Mouse (Mus musculus): ENCODE measurements around the gene Foxn1. TPM values are rescaled to one million over a fixed set of nuclear protein-coding genes. Genes with fewer than 3 reads are reported as not detected.

Foxn1 gene
- polyA plus RNA-seq, 1 experiment from 2014 or later, result not detected

DNA sequence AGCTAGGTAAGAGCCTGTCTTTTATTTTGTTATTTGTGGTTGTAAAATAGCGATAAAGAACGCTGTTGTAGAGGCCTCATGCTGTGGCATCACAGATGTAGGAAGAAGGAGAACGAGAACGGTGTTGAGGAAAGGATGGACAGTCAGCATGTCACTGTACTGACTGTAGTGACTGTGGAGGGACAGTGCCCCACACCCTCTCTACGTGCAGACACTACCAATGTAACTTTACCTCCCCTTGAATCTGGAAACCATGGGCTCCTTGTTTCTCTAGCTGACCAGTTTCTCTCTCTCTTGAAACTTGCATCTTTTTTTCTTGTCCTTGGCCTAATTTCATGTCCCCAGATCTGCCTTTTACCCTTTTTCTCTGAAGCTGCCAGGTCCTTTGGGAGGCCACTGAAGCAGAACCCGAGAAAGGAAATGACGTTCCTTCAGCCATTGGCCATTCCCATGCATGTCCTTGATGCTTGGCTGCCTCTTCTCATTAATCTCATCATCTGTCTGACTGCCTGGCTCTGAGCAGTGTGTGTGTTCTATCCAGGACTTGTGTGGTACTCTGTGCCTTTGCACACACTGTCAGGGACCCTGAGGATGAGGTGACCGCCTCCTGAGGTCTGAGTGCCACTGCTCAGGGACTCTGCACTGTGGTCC lies 75.4 kb downstream of the Foxn1 start:
- ATAC-seq, result no peak
- WGBS, result 81% methylated on average over 8 of the region's 8 CpGs
- Histone ChIP-seq H3K9me3 (replicated peaks; ENCODE audit: control insufficient read depth, low read length, poor library complexity, severe bottlenecking) (no peaks in the 10 kb centered on the region), H3K9ac (ENCODE audit: low read depth, low read length) (no peak overlapping the region), H3K4me1 (ENCODE audit: control insufficient read depth, insufficient read depth, low read length) (no peaks in the 10 kb centered on the region), H3K4me2 (ENCODE audit: low read length) (no peak overlapping the region), H3K27me3 (ENCODE audit: control insufficient read depth, insufficient read depth, low read depth, low read length) (no peaks in the 10 kb centered on the region), H3K27ac (ENCODE audit: low read length) (no peak overlapping the region), H3K4me3 (ENCODE audit: low read depth, low read length) (no peak overlapping the region), H3K36me3 (ENCODE audit: control insufficient read depth, insufficient read depth, low read length) (no peaks in the 10 kb centered on the region)

Other genes with a start within 250 kb of the Foxn1 start
- 83.8 and 93.2 TPM in 2 replicates for gene Traf4, start 221.0 kb downstream of the Foxn1 start, polyA plus RNA-seq (2015; fragmentation: Nextera tagmentation; extraction: Ambion mirVana)
- gene Nek8, start 209.9 kb downstream of the Foxn1 start, polyA plus RNA-seq (2015; fragmentation: Nextera tagmentation; extraction: Ambion mirVana), result 4.8 and 6.6 TPM in 2 replicates
- gene Tlcd1, start 209.8 kb downstream of the Foxn1 start, polyA plus RNA-seq (2015; fragmentation: Nextera tagmentation; extraction: Ambion mirVana), result 7.4 and 10.1 TPM in 2 replicates
- gene Rpl23a, start 203.0 kb downstream of the Foxn1 start, polyA plus RNA-seq (2015; fragmentation: Nextera tagmentation; extraction: Ambion mirVana), result 698 and 713 TPM in 2 replicates
- 49.9 and 55.7 TPM in 2 replicates for gene Rab34, start 198.1 kb downstream of the Foxn1 start, polyA plus RNA-seq (2015; fragmentation: Nextera tagmentation; extraction: Ambion mirVana)
- 2.3 and 2.6 TPM in 2 replicates for gene Proca1, start 193.2 kb downstream of the Foxn1 start, polyA plus RNA-seq (2015; fragmentation: Nextera tagmentation; extraction: Ambion mirVana)
- gene Sdf2, start 140.8 kb downstream of the Foxn1 start, polyA plus RNA-seq (2015; fragmentation: Nextera tagmentation; extraction: Ambion mirVana), result 89.6 and 92.8 TPM in 2 replicates
- 27.5 and 30.7 TPM in 2 replicates for gene Supt6, start 140.6 kb downstream of the Foxn1 start, polyA plus RNA-seq (2015; fragmentation: Nextera tagmentation; extraction: Ambion mirVana)
- 50.1 and 58.7 TPM in 2 replicates for gene 2610507B11Rik, start 124.8 kb downstream of the Foxn1 start, polyA plus RNA-seq (2015; fragmentation: Nextera tagmentation; extraction: Ambion mirVana)
- 0.15 and 0.25 TPM in 2 replicates for gene BC030499, start 95.7 kb downstream of the Foxn1 start, polyA plus RNA-seq (2015; fragmentation: Nextera tagmentation; extraction: Ambion mirVana)
- 4.2 and 6.5 TPM in 2 replicates for gene Spag5, start 85.0 kb downstream of the Foxn1 start, polyA plus RNA-seq (2015; fragmentation: Nextera tagmentation; extraction: Ambion mirVana)
- 87.2 and 154 TPM in 2 replicates for gene Aldoc, start 63.6 kb downstream of the Foxn1 start, polyA plus RNA-seq (2015; fragmentation: Nextera tagmentation; extraction: Ambion mirVana)
- 70.7 and 79.0 TPM in 2 replicates for gene Pigs, start 58.1 kb downstream of the Foxn1 start, polyA plus RNA-seq (2015; fragmentation: Nextera tagmentation; extraction: Ambion mirVana)
- gene Unc119, start 43.1 kb downstream of the Foxn1 start, polyA plus RNA-seq (2015; fragmentation: Nextera tagmentation; extraction: Ambion mirVana), result 77.2 and 81.8 TPM in 2 replicates
- gene Slc13a2, start 35.7 kb upstream of the Foxn1 start, polyA plus RNA-seq (2015; fragmentation: Nextera tagmentation; extraction: Ambion mirVana), result not detected in 2 replicates
- 23.0 and 25.6 TPM in 2 replicates for gene Slc46a1, start 79.1 kb upstream of the Foxn1 start, polyA plus RNA-seq (2015; fragmentation: Nextera tagmentation; extraction: Ambion mirVana)
- 49.9 and 50.7 TPM in 2 replicates for gene Sarm1, start 111.2 kb upstream of the Foxn1 start, polyA plus RNA-seq (2015; fragmentation: Nextera tagmentation; extraction: Ambion mirVana)
- gene Vtn, start 112.5 kb upstream of the Foxn1 start, polyA plus RNA-seq (2015; fragmentation: Nextera tagmentation; extraction: Ambion mirVana), result 115 and 127 TPM in 2 replicates
- gene Sebox, start 116.9 kb upstream of the Foxn1 start, polyA plus RNA-seq (2015; fragmentation: Nextera tagmentation; extraction: Ambion mirVana), result 0.14 TPM in 1 of 2 replicates, not detected in the other
- 95.5 and 96.6 TPM in 2 replicates for gene Tmem199, start 125.6 kb upstream of the Foxn1 start, polyA plus RNA-seq (2015; fragmentation: Nextera tagmentation; extraction: Ambion mirVana)
- 176 and 184 TPM in 2 replicates for gene Poldip2, start 125.6 kb upstream of the Foxn1 start, polyA plus RNA-seq (2015; fragmentation: Nextera tagmentation; extraction: Ambion mirVana)
- gene Tnfaip1, start 149.8 kb upstream of the Foxn1 start, polyA plus RNA-seq (2015; fragmentation: Nextera tagmentation; extraction: Ambion mirVana), result 67.7 and 68.8 TPM in 2 replicates
- gene Ift20, start 149.8 kb upstream of the Foxn1 start, polyA plus RNA-seq (2015; fragmentation: Nextera tagmentation; extraction: Ambion mirVana), result 130 and 137 TPM in 2 replicates
- gene Tmem97, start 164.2 kb upstream of the Foxn1 start, polyA plus RNA-seq (2015; fragmentation: Nextera tagmentation; extraction: Ambion mirVana), result 33.8 and 41.7 TPM in 2 replicates

All from midbrain, embryonic 16.5 days (tissue).